Mouse (Mus musculus) embryonic facial prominence, embryonic 11.5 days (tissue): ENCODE measurements around the gene Mcts2. TPM values are rescaled to one million over a fixed set of nuclear protein-coding genes. Genes with fewer than 3 reads are reported as not detected.

Experiments
- ATAC-seq: fragments of 200-750 bp; cut with Nextera tagmentation; replicated peaks from 2 replicates; pipeline ENCODE4 v1.8.0; 2017; ENCODE audit warnings: low read depth; ENCODE audit not compliant: insufficient number of reproducible peaks, low FRiP score, low TSS enrichment
- DNase-seq: peaks from one replicate; pipeline ENCODE4 v3.0.0-alpha.2; 2015; ENCODE audit warnings: low spot score
- H3K27ac ChIP-seq: fragments of 300-500 bp; sonication (generic); replicated peaks from 2 replicates; pipeline ENCODE4 v1.5.1; 2014; ENCODE audit warnings: mild to moderate bottlenecking, low read depth, low read length, control low read depth
- H3K27me3 ChIP-seq: fragments of 300-500 bp; sonication (generic); 2 replicates; pipeline ENCODE4 v1.6.1; 2014; ENCODE audit warnings: mild to moderate bottlenecking, low read length, moderate library complexity, mixed read lengths; ENCODE audit not compliant: control insufficient read depth, insufficient read depth
- H3K36me3 ChIP-seq: fragments of 300-500 bp; sonication (generic); replicated peaks from 2 replicates; pipeline ENCODE4 v1.6.1; 2014; ENCODE audit warnings: low read depth, mild to moderate bottlenecking, low read length, moderate library complexity, mixed read lengths; ENCODE audit not compliant: control insufficient read depth, insufficient read depth
- H3K4me1 ChIP-seq: fragments of 300-500 bp; sonication (generic); 2 replicates; pipeline ENCODE4 v1.6.1; 2014; ENCODE audit warnings: low read length, mixed read lengths; ENCODE audit not compliant: control insufficient read depth, insufficient read depth
- H3K4me2 ChIP-seq: fragments of 300-500 bp; sonication (generic); 2 replicates; pipeline ENCODE4 v1.6.1; 2014; ENCODE audit warnings: low read depth, mild to moderate bottlenecking, control low read depth, low read length, moderate library complexity
- H3K4me3 ChIP-seq: fragments of 300-500 bp; sonication (generic); 2 replicates; pipeline ENCODE4 v1.5.1; 2014; ENCODE audit warnings: low read depth, low read length, control low read depth
- H3K9ac ChIP-seq: fragments of 300-500 bp; sonication (generic); replicated peaks from 2 replicates; pipeline ENCODE4 v1.6.1; 2014; ENCODE audit warnings: mild to moderate bottlenecking, control low read depth, low read length
- H3K9me3 ChIP-seq: fragments of 300-500 bp; sonication (generic); replicated peaks from 2 replicates; pipeline ENCODE4 v1.6.1; 2016; ENCODE audit warnings: mild to moderate bottlenecking, low read length, inconsistent platforms, mixed read lengths; ENCODE audit not compliant: control insufficient read depth
- WGBS: fragments of 180-500 bp; shearing (Covaris S2); extraction: QIAGEN DNeasy Blood & Tissue Kit; methylation state at CpG from one replicate; pipeline ENCODE4 v1.1.7; 2014; 5-methylcytosine and 5-hydroxymethylcytosine counted together
- polyA plus RNA-seq: library from polyadenylated mRNA; unstranded; fragments of >200 nt; fragmentation: Nextera tagmentation; extraction: Ambion mirVana; gene quantifications from 2 replicates; pipeline ENCODE4 v1.2.1, GENCODE M21; 2014

The Mcts2 gene
- polyA plus RNA-seq, 1 experiment from 2014 or later, result 40.6 TPM

- DNase-seq, result no peak
- 0 out of 2 replicates have a peak overlapping the region, but pooled peaks have one; percentile 90 for H3K27ac ChIP-seq
- WGBS, result 91% methylated on average over 14 of the region's 14 CpGs
- no peak overlapping the region for H3K4me3 ChIP-seq
- H3K4me2 ChIP-seq, result no peak overlapping the region
- peaks cover 26% of the 10 kb centered on the region for H3K36me3 ChIP-seq
- H3K9ac ChIP-seq, result peak overlapping the region; percentile 18; the same call in 1 of the 2 replicates
- no peaks in the 10 kb centered on the region; the same call in 1 of the 2 replicates for H3K27me3 ChIP-seq
- H3K4me1 ChIP-seq, result peaks cover 15% of the 10 kb centered on the region
- no peaks in the 10 kb centered on the region for H3K9me3 ChIP-seq
- ATAC-seq, result no peak
Measured at GRCm38 (mm10) chr2:152704811-152705370, 18.1 kb downstream of the Mcts2 start.

GRCm38 (mm10) chr2:152705993-152706571 is 19.2 kb downstream of the Mcts2 start:
- ATAC-seq (peak; percentile 40), DNase-seq (peak; percentile 65)
- Histone ChIP-seq H3K36me3 (peaks cover 16% of the 10 kb centered on the region), H3K27ac (peak overlapping the region; percentile 90), H3K27me3 (no peaks in the 10 kb centered on the region; the same call in 1 of the 2 replicates), H3K9me3 (no peaks in the 10 kb centered on the region), H3K4me2 (no peak overlapping the region), H3K4me1 (peaks cover 15% of the 10 kb centered on the region), H3K4me3 (no peak overlapping the region), H3K9ac (peak overlapping the region; percentile 28)
- WGBS, result 35% methylated on average over 22 of the region's 22 CpGs

GRCm38 (mm10) chr2:152707186-152707585 is 20.4 kb downstream of the Mcts2 start:
- Histone ChIP-seq H3K4me2 (peak overlapping the region; percentile 68), H3K4me1 (peaks cover 15% of the 10 kb centered on the region), H3K36me3 (peaks cover 9% of the 10 kb centered on the region), H3K9me3 (no peaks in the 10 kb centered on the region), H3K27ac (peak overlapping the region; percentile 90), H3K27me3 (no peaks in the 10 kb centered on the region; the same call in 1 of the 2 replicates), H3K9ac (peak overlapping the region; percentile 68), H3K4me3 (peak overlapping the region; percentile 31)
- ATAC-seq (no peak), DNase-seq (no peak)
- 14% methylated on average over 7 of the region's 7 CpGs for WGBS

- H3K4me2 ChIP-seq, result peak overlapping the region; percentile 68
- H3K36me3 ChIP-seq, result peaks cover 9% of the 10 kb centered on the region
- H3K4me3 ChIP-seq, result peak overlapping the region; percentile 31
- ATAC-seq (peak; percentile 86), DNase-seq (peak; percentile 95)
- H3K4me1 ChIP-seq, result peaks cover 15% of the 10 kb centered on the region
- H3K27me3 ChIP-seq, result no peaks in the 10 kb centered on the region; the same call in 1 of the 2 replicates
- no peaks in the 10 kb centered on the region for H3K9me3 ChIP-seq
- peak overlapping the region; percentile 68 for H3K9ac ChIP-seq
- H3K27ac ChIP-seq, result peak overlapping the region; percentile 90
- under 1% methylated on average over 30 of the region's 31 CpGs for WGBS
Measured at GRCm38 (mm10) chr2:152707627-152708026, 20.8 kb downstream of the Mcts2 start.

GRCm38 (mm10) chr2:152709066-152709465 is 22.2 kb downstream of the Mcts2 start:
- no peak for DNase-seq

GRCm38 (mm10) chr2:152716241-152716772 is 29.5 kb downstream of the Mcts2 start:
- no peaks in the 10 kb centered on the region for H3K9me3 ChIP-seq
- no peak overlapping the region for H3K27ac ChIP-seq
- H3K4me3 ChIP-seq, result no peak overlapping the region
- H3K36me3 ChIP-seq, result no peaks in the 10 kb centered on the region
- ATAC-seq (no peak), DNase-seq (no peak)
- no peaks in the 10 kb centered on the region for H3K27me3 ChIP-seq
- H3K4me2 ChIP-seq, result no peak overlapping the region
- no peaks in the 10 kb centered on the region for H3K4me1 ChIP-seq
- no peak overlapping the region for H3K9ac ChIP-seq
- WGBS, result 76% methylated on average over 6 of the region's 6 CpGs

More at GRCm38 (mm10) chr2:152709066-152709465, 22.2 kb downstream of the Mcts2 start:
- Histone ChIP-seq H3K4me3 (no peak overlapping the region), H3K9me3 (no peaks in the 10 kb centered on the region), H3K27me3 (no peaks in the 10 kb centered on the region; the same call in 1 of the 2 replicates), H3K4me1 (peaks cover 15% of the 10 kb centered on the region), H3K4me2 (no peak overlapping the region), H3K9ac (no peak overlapping the region), H3K27ac (0 out of 2 replicates have a peak overlapping the region, but pooled peaks have one; percentile 13), H3K36me3 (peaks cover 7% of the 10 kb centered on the region)
- no peak for ATAC-seq
- 87% methylated on average over 5 of the region's 5 CpGs for WGBS

- H3K9ac ChIP-seq, result no peak overlapping the region
- no peak overlapping the region for H3K4me3 ChIP-seq
- H3K4me2 ChIP-seq, result no peak overlapping the region
- no peak overlapping the region for H3K27ac ChIP-seq
- H3K9me3 ChIP-seq, result no peaks in the 10 kb centered on the region
- no peak for ATAC-seq
- H3K36me3 ChIP-seq, result no peaks in the 10 kb centered on the region
- WGBS, result 69% methylated on average over 11 of the region's 11 CpGs
- DNase-seq, result no peak
- no peaks in the 10 kb centered on the region for H3K27me3 ChIP-seq
- H3K4me1 ChIP-seq, result no peaks in the 10 kb centered on the region
Measured at GRCm38 (mm10) chr2:152717652-152718051, 30.8 kb downstream of the Mcts2 start.

- no peak overlapping the region for H3K9ac ChIP-seq
- no peak overlapping the region for H3K27ac ChIP-seq
- no peaks in the 10 kb centered on the region for H3K9me3 ChIP-seq
- WGBS, result 34% methylated on average over 6 of the region's 6 CpGs
- no peaks in the 10 kb centered on the region for H3K27me3 ChIP-seq
- no peak overlapping the region for H3K4me3 ChIP-seq
- ATAC-seq (peak; percentile 74), DNase-seq (no peak)
- no peak overlapping the region for H3K4me2 ChIP-seq
- no peaks in the 10 kb centered on the region for H3K4me1 ChIP-seq
- no peaks in the 10 kb centered on the region for H3K36me3 ChIP-seq
Measured at GRCm38 (mm10) chr2:152718076-152718475, 31.2 kb downstream of the Mcts2 start.
